Mouse (Mus musculus): ENCODE measurements around the gene Amotl1. TPM values are rescaled to one million over a fixed set of nuclear protein-coding genes. Genes with fewer than 3 reads are reported as not detected.
"Not testable (repeated sequence)": the region's sequence is repeated elsewhere in the genome, so short reads cannot be mapped to it uniquely, and the experiment has no call there.

Gene Amotl1
- polyA plus RNA-seq, 1 experiment from 2014 or later, result 14.1 TPM

DNA sequence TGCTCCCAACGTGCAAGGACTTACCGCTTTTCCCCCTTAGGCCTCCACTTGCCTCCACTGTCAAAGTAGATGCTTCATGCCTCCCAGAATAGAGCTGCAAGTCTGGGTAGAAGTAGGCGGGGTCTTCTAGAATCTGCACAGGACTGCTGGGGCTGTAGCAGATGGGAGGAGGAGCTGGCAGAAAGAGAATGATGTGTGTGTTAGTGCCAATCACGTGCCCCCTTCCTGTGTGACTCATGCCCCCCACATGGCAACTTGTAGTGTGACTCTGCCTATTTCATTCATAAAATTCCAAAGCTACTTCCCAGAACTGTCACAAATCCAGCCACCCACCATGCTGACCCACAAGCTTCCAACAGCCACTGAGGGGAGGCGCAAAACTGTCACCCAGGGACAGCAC is 48.4 kb downstream of the Amotl1 start:
- Histone ChIP-seq H3K36me3 (replicated peaks) (peaks cover 47% of the 10 kb centered on the region), H3K4me1 (no peaks in the 10 kb centered on the region), H3K9ac (no peak overlapping the region), H3K9me3 (no peaks in the 10 kb centered on the region), H3K4me3 (replicated peaks) (no peak overlapping the region), H3K27me3 (no peaks in the 10 kb centered on the region), H3K4me2 (no peak overlapping the region), H3K27ac (no peak overlapping the region)
- WGBS, result 87% methylated on average over 5 of the region's 5 CpGs
- no peak for ATAC-seq (ENCODE audit: low FRiP score)

DNA sequence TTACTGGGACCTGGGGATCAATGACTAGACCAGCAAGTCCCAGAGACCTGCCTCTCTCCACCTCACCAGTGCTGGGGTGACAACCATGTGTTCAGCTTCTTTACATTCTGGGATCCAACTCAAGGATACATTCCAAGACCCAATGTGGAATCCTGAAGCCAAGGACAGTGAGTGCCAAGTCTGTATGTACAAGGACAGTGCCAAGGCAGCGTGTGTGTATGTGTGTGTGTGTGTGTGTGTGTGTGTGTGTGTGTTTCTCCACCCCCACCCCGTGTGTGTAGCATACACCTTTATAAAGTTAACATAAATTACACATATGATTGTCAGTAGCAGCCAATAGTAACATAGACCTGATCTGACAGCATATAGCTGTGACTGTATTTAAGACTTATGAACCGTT is 49.0 kb downstream of the Amotl1 start:
- H3K27ac ChIP-seq, result no peak overlapping the region
- H3K9me3 ChIP-seq, result no peaks in the 10 kb centered on the region
- no peak overlapping the region for H3K4me2 ChIP-seq
- no peaks in the 10 kb centered on the region for H3K4me1 ChIP-seq
- no peak overlapping the region for H3K9ac ChIP-seq
- no peaks in the 10 kb centered on the region for H3K27me3 ChIP-seq
- 94% methylated on average over 3 of the region's 3 CpGs for WGBS
- H3K4me3 ChIP-seq (replicated peaks), result no peak overlapping the region
- no peak for ATAC-seq (ENCODE audit: low FRiP score)
- peaks cover 52% of the 10 kb centered on the region for H3K36me3 ChIP-seq (replicated peaks)

DNA sequence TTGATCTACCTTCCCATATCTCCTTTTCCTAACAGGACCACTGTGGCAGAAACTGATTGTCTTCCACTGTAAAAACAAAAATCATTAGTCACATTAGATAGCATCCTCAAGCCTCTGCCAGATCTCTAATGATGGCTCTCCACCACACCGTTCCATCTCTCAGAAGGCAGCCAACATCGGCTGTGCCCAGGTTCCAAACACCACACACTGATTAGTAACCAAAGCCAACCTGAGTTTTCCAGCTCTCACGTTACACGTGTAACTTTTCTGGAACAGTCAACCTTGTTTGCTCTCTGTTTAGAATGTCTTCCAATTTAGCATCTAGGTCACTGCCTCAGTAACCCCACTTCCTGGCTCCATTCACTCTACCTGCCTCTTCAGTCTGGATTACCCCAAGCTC is 51.0 kb downstream of the Amotl1 start:
- WGBS, result 94% methylated on average over 4 of the region's 4 CpGs

DNA sequence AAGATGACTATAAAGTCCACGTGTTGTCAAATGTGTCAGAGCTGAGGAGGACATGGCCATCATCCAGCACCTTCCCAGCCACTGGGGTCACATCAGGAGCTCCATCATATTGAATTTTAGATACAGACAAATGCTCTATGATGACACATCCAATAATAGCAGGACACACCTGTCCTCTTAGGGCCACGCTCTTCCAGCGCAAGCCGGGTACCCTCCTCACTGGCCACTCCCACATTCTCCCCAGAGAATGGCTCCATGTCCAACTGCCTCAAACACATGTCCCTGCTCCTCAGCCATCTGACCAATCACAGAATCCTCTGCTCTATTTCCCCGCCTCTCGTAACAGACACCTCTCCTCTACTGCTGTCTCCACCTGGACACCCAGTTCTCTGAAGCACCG is 54.2 kb downstream of the Amotl1 start:
- Histone ChIP-seq H3K9ac (no peak overlapping the region), H3K4me2 (no peak overlapping the region), H3K4me3 (replicated peaks) (no peak overlapping the region), H3K27ac (no peak overlapping the region), H3K36me3 (replicated peaks) (peaks cover 66% of the 10 kb centered on the region), H3K27me3 (no peaks in the 10 kb centered on the region), H3K4me1 (no peaks in the 10 kb centered on the region), H3K9me3 (no peaks in the 10 kb centered on the region)
- ATAC-seq (ENCODE audit: low FRiP score), result no peak
- WGBS, result 96% methylated on average over 7 of the region's 7 CpGs

More for the DNA sequence above, 51.0 kb downstream of the Amotl1 start:
- Histone ChIP-seq H3K9ac (no peak overlapping the region), H3K27me3 (no peaks in the 10 kb centered on the region), H3K4me3 (replicated peaks) (no peak overlapping the region), H3K27ac (no peak overlapping the region), H3K9me3 (no peaks in the 10 kb centered on the region), H3K4me1 (no peaks in the 10 kb centered on the region), H3K4me2 (no peak overlapping the region), H3K36me3 (replicated peaks) (peaks cover 72% of the 10 kb centered on the region)
- no peak for ATAC-seq (ENCODE audit: low FRiP score)

DNA sequence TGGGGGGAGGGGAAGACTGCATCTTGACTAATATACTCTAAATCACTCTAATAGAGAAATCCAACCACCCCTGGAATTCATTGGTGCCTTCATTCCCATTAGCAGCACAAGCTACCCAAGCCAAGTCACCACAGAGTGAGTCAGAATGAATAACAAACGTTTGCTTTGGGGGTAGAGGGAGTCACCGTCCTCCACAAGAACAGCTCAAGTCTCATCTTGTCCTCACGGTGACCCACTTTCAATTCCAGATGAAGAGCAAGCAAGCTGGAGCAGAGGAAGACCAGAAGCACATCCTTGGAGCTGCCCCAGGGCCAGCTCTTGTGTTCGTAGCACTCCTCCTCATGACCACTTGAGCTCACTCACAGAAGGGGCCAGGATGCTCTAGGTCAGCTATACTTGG is 56.2 kb downstream of the Amotl1 start:
- H3K4me1 ChIP-seq, result 0 out of 2 replicates have a peak, but pooled peaks cover 2% of the 10 kb centered on the region
- no peak for ATAC-seq (ENCODE audit: low FRiP score)
- H3K4me3 ChIP-seq (replicated peaks), result no peak overlapping the region
- H3K27me3 ChIP-seq, result no peaks in the 10 kb centered on the region
- H3K9me3 ChIP-seq, result no peaks in the 10 kb centered on the region
- no peak overlapping the region for H3K4me2 ChIP-seq
- H3K36me3 ChIP-seq (replicated peaks), result peaks cover 49% of the 10 kb centered on the region
- 88% methylated on average over 4 of the region's 4 CpGs for WGBS
- H3K9ac ChIP-seq, result no peak overlapping the region
- no peak overlapping the region for H3K27ac ChIP-seq

DNA sequence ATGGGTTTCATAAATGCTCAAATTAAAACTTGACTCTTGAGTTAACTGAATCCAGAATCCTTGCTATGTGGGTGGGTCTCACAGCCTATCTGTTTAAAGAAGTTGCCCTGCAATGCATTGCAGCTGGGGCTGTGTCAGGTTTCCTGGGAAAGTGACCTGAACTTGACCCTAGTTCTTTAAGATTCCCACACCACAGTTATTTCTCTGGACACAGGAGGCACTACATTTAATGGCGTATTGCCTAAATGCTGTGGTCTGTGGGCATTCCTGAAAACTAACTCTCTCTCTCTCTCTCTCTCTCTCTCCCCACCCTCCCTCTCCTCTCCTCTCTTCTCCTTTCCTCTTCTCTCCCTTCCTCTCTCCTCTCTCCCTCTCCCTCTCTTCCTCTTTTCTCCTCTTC is 59.2 kb downstream of the Amotl1 start:
- no peak overlapping the region for H3K4me3 ChIP-seq (replicated peaks)
- H3K4me1 ChIP-seq, result 0 out of 2 replicates have a peak, but pooled peaks cover 2% of the 10 kb centered on the region
- peaks cover 34% of the 10 kb centered on the region for H3K36me3 ChIP-seq (replicated peaks)
- no peaks in the 10 kb centered on the region for H3K9me3 ChIP-seq
- ATAC-seq (ENCODE audit: low FRiP score), result no peak
- no peaks in the 10 kb centered on the region for H3K27me3 ChIP-seq
- no peak overlapping the region for H3K9ac ChIP-seq
- WGBS, result 64% methylated on average over 1 of the region's 1 CpGs
- no peak overlapping the region for H3K27ac ChIP-seq
- no peak overlapping the region for H3K4me2 ChIP-seq

DNA sequence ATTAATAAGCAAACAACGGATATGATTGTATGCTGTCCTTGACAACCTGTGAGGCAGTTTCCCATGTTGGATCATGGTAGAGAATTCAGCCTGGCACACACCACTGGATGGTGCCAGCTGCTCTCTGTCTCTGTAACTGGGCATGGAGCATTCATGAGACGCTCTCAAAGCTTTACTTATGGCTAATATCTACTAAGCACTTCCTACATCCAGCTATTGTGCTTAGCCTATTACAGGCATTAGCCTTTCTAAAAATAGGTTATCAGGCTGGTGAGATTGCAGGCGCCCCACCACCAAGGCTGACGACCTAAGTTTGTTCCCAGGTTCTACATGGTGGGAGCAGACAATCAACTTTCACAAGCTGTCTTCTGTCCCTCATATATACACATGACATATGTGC is 65.9 kb downstream of the Amotl1 start:
- H3K9ac ChIP-seq, result no peak overlapping the region
- H3K4me3 ChIP-seq (replicated peaks), result no peak overlapping the region
- no peaks in the 10 kb centered on the region for H3K4me1 ChIP-seq
- H3K27ac ChIP-seq, result no peak overlapping the region
- no peaks in the 10 kb centered on the region for H3K27me3 ChIP-seq
- WGBS, result 97% methylated on average over 4 of the region's 4 CpGs
- peaks cover 37% of the 10 kb centered on the region for H3K36me3 ChIP-seq (replicated peaks)
- H3K4me2 ChIP-seq, result no peak overlapping the region
- ATAC-seq (ENCODE audit: low FRiP score), result no peak
- no peaks in the 10 kb centered on the region for H3K9me3 ChIP-seq

DNA sequence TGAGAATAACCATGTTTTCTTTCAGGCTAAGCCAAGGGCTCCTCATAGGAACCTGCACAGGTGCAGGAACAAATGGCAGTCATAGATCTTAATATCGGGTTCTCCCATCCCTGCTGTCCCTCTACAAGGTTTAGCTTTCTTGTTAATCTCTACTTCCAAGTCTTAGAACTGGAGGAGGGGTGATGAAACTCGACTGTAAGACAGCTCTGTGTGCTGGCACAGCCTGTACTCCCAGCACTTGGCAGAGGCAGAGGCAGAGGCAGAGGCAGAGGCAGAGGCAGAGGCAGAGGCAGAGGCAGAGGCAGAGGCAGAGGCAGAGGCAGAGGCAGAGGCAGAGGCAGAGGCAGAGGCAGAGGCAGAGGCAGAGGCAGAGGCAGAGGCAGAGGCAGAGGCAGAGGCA is 68.5 kb downstream of the Amotl1 start:
- peaks cover 48% of the 10 kb centered on the region for H3K36me3 ChIP-seq (replicated peaks)
- not testable (repeated sequence) for ATAC-seq (ENCODE audit: low FRiP score); H3K4me3 ChIP-seq (replicated peaks); H3K27ac ChIP-seq; H3K27me3 ChIP-seq; H3K9ac ChIP-seq; H3K9me3 ChIP-seq; H3K4me1 ChIP-seq; H3K4me2 ChIP-seq
- WGBS, result 80% methylated on average over 2 of the region's 2 CpGs

DNA sequence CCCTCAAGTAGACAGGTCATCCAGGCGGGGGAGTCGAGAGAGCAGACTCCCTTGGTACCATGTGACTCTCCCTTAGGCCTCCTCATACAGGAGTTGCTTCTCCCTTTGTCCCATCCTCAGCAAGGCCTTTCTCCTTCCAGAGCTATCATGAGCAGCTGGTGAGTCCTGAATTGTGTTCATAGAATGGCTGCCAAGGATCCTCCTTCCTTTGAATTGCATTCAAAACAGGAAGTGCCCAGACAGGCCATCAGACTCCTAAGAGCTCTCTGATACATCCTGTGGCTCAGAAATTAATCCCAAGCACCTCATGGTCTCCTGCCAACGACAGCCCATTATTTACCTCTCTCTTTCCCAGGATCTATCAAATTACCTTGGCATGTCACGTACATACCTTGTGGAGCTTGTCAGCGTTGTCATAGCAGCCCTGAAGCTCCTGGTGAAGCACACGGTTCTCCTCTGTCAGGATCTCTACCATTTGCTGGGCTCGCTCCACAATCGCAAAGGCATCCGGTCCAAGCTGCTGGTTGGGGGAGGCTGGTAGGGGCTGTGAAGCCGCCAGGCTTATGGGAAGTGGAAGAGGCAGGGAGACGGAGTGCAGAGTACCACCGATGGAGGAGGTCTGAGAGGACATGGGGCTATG is 70.0 kb downstream of the Amotl1 start:
- no peak for ATAC-seq (ENCODE audit: low FRiP score)
- H3K4me2 ChIP-seq, result no peak overlapping the region
- WGBS, result 84% methylated on average over 12 of the region's 12 CpGs
- H3K27ac ChIP-seq, result 0 out of 2 replicates have a peak overlapping the region, but pooled peaks have one; percentile 25
- H3K36me3 ChIP-seq (replicated peaks), result peaks cover 46% of the 10 kb centered on the region
- no peaks in the 10 kb centered on the region for H3K27me3 ChIP-seq
- H3K9me3 ChIP-seq, result no peaks in the 10 kb centered on the region
- H3K4me1 ChIP-seq, result no peaks in the 10 kb centered on the region
- no peak overlapping the region for H3K9ac ChIP-seq
- no peak overlapping the region for H3K4me3 ChIP-seq (replicated peaks)

DNA sequence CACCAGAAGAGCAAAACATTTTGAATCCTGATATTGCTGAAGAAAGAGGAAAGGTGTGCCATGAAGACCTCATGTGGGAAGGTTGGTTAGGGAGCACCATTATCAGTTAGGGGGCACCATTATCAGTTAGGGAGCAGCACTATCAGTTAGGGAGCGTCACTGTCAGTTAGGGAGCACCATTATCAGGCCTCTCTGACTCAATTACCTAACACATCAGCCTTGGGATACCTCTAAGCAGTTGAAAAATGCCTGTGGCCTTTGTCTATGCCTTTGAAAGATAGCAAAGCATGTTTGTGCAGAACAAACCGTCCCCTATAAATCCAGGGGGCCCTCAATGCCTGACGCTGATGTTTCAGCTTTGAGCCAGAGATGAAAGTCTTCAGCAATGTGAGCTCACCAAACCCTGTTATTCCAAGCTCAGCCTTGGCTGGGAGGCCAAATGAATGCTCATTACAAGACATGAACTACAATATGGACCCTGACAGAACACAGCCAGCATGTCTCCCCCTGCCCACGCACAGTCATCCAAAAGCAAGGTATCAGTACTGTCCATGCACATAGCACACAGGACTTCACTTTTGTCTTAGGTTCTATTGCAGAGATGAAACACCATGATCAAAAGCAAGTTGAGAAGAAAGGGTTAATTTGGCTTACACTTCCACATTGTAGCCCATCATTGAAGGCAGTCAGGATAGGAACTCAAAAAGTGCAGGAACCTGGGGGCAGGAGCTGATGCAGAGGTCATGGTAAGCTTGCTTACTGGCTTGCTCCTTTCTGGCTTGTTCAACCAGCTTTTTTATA is 75.5 kb downstream of the Amotl1 start:
- H3K9ac ChIP-seq, result no peak overlapping the region
- 97% methylated on average over 4 of the region's 4 CpGs for WGBS

DNA sequence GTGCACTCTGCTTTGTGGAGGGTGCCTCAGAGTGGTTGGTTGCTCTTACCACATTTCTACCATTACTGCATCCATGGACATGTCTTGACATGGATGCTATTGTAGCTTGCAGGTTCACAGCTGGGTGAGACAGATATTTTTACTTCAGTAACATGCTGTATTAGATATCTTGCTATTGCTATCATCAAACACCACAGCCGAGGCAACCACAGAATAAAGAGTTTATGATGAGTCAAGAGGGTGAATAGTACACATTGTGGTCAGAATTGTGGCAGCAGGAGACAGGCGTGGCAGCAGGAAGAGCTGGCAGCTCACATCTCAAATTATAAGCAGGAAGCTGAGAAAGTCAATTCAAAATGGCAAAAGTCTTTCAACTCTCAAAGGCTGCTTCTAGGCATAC is 76.4 kb downstream of the Amotl1 start:
- Histone ChIP-seq H3K4me1 (no peaks in the 10 kb centered on the region), H3K27me3 (no peaks in the 10 kb centered on the region), H3K4me3 (replicated peaks) (no peak overlapping the region), H3K27ac (no peak overlapping the region), H3K4me2 (no peak overlapping the region), H3K36me3 (replicated peaks) (peaks cover 61% of the 10 kb centered on the region), H3K9me3 (no peaks in the 10 kb centered on the region), H3K9ac (no peak overlapping the region)
- no peak for ATAC-seq (ENCODE audit: low FRiP score)
- 92% methylated on average over 2 of the region's 2 CpGs for WGBS

More for the DNA sequence above, 75.5 kb downstream of the Amotl1 start:
- no peak for ATAC-seq (ENCODE audit: low FRiP score)
- Histone ChIP-seq H3K4me2 (no peak overlapping the region), H3K4me3 (replicated peaks) (no peak overlapping the region), H3K36me3 (replicated peaks) (peaks cover 55% of the 10 kb centered on the region), H3K27ac (no peak overlapping the region), H3K9me3 (no peaks in the 10 kb centered on the region), H3K4me1 (no peaks in the 10 kb centered on the region), H3K27me3 (no peaks in the 10 kb centered on the region)

DNA sequence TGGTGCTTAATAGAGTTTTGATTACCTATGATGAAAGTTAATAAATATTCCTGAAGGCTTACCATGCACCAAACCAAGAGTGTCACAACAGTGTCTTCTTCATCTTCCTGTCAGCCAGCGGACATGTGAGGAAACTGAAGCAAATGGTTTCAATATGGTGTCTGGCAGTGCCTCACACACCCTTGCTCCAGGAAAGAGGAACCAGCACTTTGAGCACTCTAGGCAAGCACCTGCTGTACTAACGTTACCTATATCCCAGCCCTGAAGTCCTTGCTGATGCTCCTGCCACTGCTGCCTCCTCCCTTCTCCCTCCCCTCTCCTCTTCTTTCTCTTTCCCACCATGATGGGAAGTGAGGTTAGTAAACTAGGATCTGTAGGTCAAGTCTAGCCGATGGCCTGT is 80.4 kb downstream of the Amotl1 start:
- H3K9ac ChIP-seq, result no peak overlapping the region
- no peak overlapping the region for H3K27ac ChIP-seq
- no peak for ATAC-seq (ENCODE audit: low FRiP score)
- no peaks in the 10 kb centered on the region for H3K4me1 ChIP-seq
- H3K4me2 ChIP-seq, result no peak overlapping the region
- no peaks in the 10 kb centered on the region for H3K27me3 ChIP-seq
- 91% methylated on average over 3 of the region's 3 CpGs for WGBS
- H3K36me3 ChIP-seq (replicated peaks), result peaks cover 61% of the 10 kb centered on the region
- no peaks in the 10 kb centered on the region for H3K9me3 ChIP-seq
- H3K4me3 ChIP-seq (replicated peaks), result no peak overlapping the region

DNA sequence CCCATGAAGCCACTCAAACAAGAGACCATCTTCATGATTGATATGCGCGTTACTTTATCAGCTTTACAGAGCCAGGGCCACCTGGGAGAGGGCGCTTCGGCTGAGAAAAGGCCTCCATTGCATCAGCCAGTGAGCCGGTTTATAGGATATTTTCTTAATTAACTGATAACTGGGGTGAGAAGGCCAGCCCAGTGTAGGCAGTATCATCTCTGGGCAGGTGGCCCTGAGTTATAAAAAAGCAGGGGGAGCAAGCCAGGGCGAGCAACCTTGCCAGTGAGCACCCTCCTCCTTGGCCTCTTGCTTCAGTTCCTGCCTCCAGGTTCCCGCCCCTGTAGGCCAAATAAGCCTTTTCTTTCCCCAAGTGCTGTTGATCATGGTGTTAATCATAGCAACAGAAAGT is 81.5 kb downstream of the Amotl1 start:
- 94% methylated on average over 7 of the region's 7 CpGs for WGBS

More for the DNA sequence above, 81.5 kb downstream of the Amotl1 start:
- H3K4me3 ChIP-seq (replicated peaks), result no peak overlapping the region
- no peaks in the 10 kb centered on the region for H3K9me3 ChIP-seq
- no peak overlapping the region for H3K4me2 ChIP-seq
- no peak for ATAC-seq (ENCODE audit: low FRiP score)
- no peaks in the 10 kb centered on the region for H3K4me1 ChIP-seq
- H3K36me3 ChIP-seq (replicated peaks), result peaks cover 55% of the 10 kb centered on the region
- H3K27ac ChIP-seq, result no peak overlapping the region
- H3K9ac ChIP-seq, result no peak overlapping the region
- H3K27me3 ChIP-seq, result no peaks in the 10 kb centered on the region
